Mouse (Mus musculus) left cerebral cortex, postnatal 36 days (tissue): ENCODE results near the gene Borcs8. TPM values are rescaled to one million over a fixed set of nuclear protein-coding genes. Genes with fewer than 3 reads are reported as not detected.

ENCODE experiments used
- DNase-seq, 2 experiments: peaks; one replicate each; pipeline ENCODE4 v3.0.0; 2021 to 2022; ENCODE audit warnings: low spot score in 2 of 2, mixed read lengths in 1 of 2
- intact Hi-C: fragments of 180-260 bp; cut with DNase I; formaldehyde crosslinking; loops from one replicate; pipeline ENCODE4 v1.15.1; 2025
- total RNA-seq, 2 experiments: library from RNA; stranded (reverse); gene quantifications; 2 replicates each; pipeline ENCODE4 v1.2.3; 2021

The Borcs8 gene
- total RNA-seq, 2 experiments from 2014 or later: 47.9 to 50.5 TPM

DNA sequence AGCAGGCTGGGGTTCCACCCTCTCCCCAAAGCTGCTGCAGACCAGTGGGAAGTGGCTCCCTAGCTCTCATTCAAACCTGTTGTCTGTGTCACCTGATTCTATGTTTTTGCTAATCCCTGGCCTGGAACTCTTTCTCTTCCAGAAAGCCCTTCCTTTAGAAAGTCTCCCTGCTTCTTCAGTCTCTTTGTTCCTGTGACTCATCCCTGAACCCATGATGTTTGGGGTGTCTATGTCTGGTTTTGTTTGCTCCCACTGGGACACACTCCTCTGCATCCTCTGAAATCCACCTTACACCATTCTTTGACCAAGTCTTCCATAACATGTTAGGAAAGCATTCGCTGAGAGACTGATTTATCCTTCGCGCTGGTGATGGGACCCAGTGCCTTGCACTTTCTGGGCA lies 9.2 kb upstream of the Borcs8 start:
- intact Hi-C loops: no loop called here
- no peak for DNase-seq

DNA sequence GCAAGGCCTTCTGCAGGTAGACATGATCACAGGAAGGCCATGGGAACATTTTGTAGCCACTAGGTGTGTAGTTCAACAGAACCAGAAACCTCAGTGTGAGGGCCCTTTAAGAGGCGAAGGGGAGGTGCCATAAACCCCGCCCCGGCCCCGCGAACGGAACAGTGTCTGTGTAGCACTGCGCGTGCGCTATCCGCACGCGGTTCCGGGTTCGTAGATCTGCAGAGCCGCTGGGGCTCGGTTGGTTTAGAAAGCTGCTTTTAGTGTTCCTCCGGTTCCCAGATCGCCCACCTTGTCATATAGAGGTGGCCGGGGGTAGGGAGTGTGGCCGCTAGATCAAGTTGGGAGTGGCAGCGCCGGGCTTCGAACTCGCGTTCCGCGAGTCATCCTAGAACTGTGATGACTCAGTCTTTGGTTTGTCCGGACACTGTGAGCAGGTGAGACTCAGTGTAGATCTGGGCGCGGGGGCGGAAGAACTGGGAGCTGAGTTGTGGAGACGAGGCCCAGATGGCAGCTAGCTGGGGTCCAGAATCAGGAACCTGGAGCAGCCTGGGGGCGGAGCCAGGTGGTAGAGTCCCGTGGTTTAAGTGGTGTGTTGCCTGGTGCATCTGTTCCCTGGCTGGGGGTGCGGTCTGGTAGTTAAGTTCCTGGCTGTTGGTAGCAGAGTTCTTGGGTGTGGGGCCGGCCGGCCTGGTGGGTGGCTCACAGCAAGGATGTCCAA lies 8.0 kb upstream of the Borcs8 start, which contains the start of gene Nr2c2ap:
Gene Nr2c2ap, plus strand, starts transcription at position 168 of the 718 bp plus-strand sequence.
- intact Hi-C loops: no loop called here

DNA sequence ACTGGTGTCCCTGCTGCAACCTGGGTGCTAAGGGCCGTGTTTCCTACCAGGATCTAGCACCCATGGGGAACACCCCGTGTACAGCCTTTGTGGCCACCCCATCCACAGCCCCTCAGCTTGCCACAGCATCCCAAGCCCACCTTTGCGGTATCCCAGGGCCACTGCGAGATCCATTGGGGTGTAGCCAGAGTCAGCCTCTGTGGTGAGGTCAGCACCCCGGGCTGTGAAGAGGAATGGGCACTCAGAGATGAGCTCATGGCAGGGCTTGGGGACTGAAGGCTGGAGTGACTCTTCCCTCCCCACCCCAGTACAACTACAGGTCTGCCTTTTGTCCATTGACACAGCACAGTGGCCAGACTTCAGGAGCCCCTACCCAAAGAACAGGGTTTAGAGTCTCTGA lies 5.2 kb upstream of the Borcs8 start:
- intact Hi-C loops: no loop called here
- no peak for DNase-seq

More for the DNA sequence above, 8.0 kb upstream of the Borcs8 start, which contains the start of gene Nr2c2ap:
- DNase-seq: peak; percentile 75 to 79

DNA sequence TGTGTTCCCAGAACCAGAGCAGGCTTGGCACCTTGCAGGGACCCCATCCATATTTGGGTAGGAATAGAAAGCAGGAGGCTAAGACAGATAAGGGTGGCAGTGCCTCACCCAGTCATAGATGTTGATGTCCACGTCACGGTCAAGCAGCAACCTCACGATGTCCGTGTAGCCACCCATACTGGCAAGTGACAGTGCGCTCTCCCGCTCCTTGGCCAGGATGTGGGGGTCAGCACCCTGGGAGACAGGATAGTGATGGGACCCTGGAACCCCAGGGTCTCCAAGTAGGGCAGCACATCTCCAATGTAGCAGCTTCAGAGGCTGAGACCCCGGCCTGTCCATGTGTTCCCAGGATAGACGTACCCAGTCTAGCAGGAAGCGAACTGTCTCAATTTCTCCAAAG lies 4.4 kb upstream of the Borcs8 start:
- DNase-seq: no peak
- intact Hi-C loops: no loop called here

DNA sequence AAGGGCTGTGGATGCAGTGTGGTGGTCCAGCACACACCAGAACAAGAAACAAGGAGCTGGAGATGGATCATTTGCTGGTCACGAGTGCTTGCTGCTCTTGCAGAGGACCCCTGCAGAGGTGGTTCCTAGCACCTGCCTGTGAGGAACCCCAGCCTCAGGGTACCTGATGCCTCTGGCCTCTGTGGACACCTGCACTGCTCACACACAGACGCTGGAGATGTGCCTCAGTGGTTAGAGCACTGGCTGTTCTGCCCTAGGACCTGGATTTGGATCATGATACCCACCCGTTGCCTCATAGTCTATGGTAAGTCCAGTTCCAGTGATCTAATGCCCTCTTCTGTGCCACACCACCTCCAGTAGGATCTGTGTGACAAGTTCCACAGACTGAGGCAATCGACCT lies 2.7 kb upstream of the Borcs8 start:
- intact Hi-C loops: no loop called here
- no peak for DNase-seq

DNA sequence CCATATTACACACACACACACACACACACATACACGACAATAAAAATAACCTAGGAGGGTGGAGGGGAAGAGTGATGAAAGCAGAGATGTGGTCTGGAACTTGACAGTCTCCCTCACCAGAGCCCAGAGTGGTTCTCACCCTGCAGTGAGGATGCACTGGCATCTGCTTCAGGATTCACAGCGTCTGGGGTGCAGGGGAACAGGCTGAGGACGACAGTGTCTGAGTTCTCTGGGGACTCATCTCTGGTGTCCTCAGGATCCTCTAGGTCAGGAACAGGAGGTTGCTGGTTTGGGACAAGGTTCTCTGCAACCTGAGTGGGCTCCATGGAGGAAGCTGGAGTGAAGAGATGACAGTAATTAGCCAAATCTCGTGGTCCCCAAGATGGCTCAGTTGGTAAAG lies 1.4 kb upstream of the Borcs8 start:
- intact Hi-C loops: no loop called here
- DNase-seq: no peak

- intact Hi-C loops: no loop called here
- no peak for DNase-seq
Observed at GRCm38 (mm10) chr8:70139981-70140380, 682 bp downstream of the Borcs8 start.

- no peak for DNase-seq
- intact Hi-C loops: no loop called here
Observed at GRCm38 (mm10) chr8:70147678-70148607, 8.6 kb downstream of the Borcs8 start.

GRCm38 (mm10) chr8:70150158-70150557 lies 10.9 kb downstream of the Borcs8 start:
- intact Hi-C loops: no loop called here
- DNase-seq: no peak

GRCm38 (mm10) chr8:70152537-70153257 lies 13.4 kb downstream of the Borcs8 start:
- intact Hi-C loops: no loop called here
- DNase-seq: peak; percentile 21 to 22

GRCm38 (mm10) chr8:70157240-70157800 lies 18.0 kb downstream of the Borcs8 start:
- DNase-seq: no peak
- intact Hi-C loops: no loop called here

DNA sequence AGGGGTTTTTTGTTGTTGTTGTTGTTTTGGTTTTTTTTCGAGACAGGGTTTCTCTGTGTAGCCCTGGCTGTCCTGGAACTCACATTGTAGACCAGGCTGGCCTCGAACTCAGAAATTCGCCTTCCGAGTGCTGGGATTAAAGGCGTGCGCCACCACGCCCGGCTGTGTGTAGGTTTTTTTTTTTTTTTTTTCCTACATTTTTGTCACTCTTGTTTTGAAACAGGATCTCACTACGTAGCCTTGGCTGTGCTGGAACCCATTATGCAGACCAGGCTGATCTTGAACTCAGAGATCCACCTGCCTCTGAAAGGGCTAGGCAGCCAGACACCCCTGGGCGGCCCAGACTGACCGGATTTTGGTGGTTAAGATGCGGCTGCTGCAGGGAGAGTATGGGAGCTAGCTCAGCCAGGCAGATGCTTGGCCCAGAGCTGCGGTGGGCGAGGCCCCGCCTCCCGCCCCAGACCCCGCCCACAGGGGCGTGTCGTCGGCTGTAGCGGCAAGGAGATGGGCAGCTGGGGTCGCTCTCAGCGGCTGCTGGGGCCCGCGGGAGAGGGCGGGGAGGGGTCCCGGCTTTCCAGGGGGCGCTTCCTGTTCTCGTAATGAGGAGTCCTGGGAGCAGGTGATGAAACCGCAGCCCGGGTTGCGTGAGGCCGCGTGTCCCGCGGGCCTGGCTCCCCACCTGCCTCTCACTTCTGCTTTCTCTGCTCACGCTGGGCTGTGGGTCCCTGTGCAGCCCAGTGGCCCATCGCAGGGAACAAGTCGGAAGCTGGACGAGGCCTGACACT lies 19.0 kb downstream of the Borcs8 start:
- DNase-seq: peak; percentile 46 to 67
- intact Hi-C loops: no loop called here

GRCm38 (mm10) chr8:70159211-70159610 lies 19.9 kb downstream of the Borcs8 start:
- intact Hi-C loops: no loop called here
- no peak for DNase-seq

- DNase-seq: no peak
- intact Hi-C loops: loop anchor here (10.0 kb wide), 1 partner anchor 245 kb away; no protein-coding TSS in a partner anchor
Observed at GRCm38 (mm10) chr8:70160015-70160414, 20.7 kb downstream of the Borcs8 start.

DNA sequence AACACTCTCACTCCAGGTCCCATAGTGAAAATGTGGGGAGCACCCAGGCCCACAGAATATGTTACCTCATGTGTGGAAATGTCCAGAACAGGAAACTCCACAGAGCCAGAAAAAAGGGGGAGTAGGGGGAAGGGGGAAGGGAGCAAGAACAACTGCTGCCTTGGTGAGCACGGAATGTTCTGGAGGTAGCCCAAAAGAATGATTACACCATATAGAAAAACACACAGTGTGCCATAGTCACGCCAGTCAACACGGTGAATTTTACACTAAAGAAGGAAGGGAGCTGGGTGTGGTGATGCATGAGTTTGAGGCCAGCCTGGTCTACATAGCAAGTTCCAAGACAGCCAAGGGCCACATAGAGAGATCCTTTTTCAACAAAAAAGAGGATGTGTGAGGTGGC lies 24.0 kb downstream of the Borcs8 start:
- intact Hi-C loops: loop anchor here (10.0 kb wide), 1 partner anchor 249 kb away; no protein-coding TSS in a partner anchor
- no peak for DNase-seq

- intact Hi-C loops: loop anchor here (2.0 to 10.0 kb wide), 2 partner anchors 78 to 252 kb away; no protein-coding TSS in a partner anchor
Observed at GRCm38 (mm10) chr8:70166504-70167110, 27.3 kb downstream of the Borcs8 start.

DNA sequence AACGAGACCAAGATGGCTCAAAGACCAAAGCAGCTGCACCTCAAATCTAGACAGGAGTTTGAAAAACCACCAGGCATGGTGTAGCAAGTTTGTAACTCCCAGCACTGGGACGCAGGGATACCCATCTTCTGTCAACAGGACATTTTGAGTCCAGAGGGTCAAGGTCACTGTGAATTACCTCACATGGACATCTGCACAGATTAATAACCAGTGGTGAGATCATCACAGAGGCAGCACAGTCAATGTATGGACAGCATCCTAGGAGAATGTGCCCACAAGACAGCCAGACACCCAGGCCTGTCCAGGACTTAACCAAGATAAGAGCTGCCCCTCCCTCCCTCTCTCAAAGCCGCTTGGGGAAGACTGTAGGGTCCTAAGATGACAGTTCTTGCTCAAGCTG lies 30.8 kb downstream of the Borcs8 start:
- DNase-seq: no peak
- intact Hi-C loops: no loop called here

More at GRCm38 (mm10) chr8:70166504-70167110, 27.3 kb downstream of the Borcs8 start:
- DNase-seq: peak in 1 of 2 experiments; percentile 35

DNA sequence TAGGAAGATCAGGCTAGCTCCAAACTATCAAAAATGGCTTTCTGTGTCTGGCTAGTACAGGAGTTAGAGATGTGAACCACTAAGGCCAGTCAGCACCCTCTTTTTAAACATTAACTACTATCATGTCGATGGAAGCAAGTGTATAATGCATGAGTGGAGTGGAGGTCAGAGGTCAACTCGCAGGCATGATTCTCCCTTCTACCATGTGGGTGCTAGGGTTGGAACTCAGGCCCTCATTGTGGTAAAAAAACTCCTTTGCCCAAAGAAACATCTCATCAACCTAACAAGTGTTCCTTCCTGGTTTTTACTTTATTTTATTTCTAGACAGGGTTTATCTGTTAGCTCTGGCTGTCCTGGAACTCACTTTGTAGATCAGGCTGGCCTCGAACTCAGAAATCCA lies 31.4 kb downstream of the Borcs8 start:
- intact Hi-C loops: no loop called here
- DNase-seq: no peak
